ENCODE assay signal across 9 mouse cellular contexts in genomic region chr14:79769618-79770017, GRCm38 (mm10). TPM values are rescaled to one million over a fixed set of nuclear protein-coding genes. Genes with fewer than 3 reads are reported as not detected.
DNase-seq lines count a peak whose midpoint lies in the region; ATAC-seq and TF ChIP-seq lines count a peak whose summit lies in the region.
"Had no signal": no experiment of that assay in that cellular context is flagged by ENCODE, and none has a peak within 500 bp of the region (broad histone marks: within the 10 kb centered on the region; RNA-seq: fewer than 3 reads in every experiment).

No protein-coding gene starts in this region.

- peaks cover 95% of the 10 kb centered on the region for H3K27me3 ChIP-seq in embryonic facial prominence, embryonic 13.5 days
- H3K27me3 ChIP-seq in kidney, adult 2 months (replicated peaks; ENCODE audit: control insufficient read depth, insufficient read depth, low read length), result peaks cover 2% of the 10 kb centered on the region; the same call in 1 of the 2 replicates
- peaks cover 91% of the 10 kb centered on the region for H3K27me3 ChIP-seq in limb, embryonic 15.5 days
- H3K27me3 ChIP-seq in midbrain, embryonic 16.5 days (ENCODE audit: control insufficient read depth, insufficient read depth, low read depth, low read length), result no peaks in the 10 kb centered on the region
- peaks cover 76% of the 10 kb centered on the region for H3K27me3 ChIP-seq in stomach, embryonic 16.5 days (ENCODE audit: control insufficient read depth, insufficient read depth, low read length)

- peak overlapping the region; percentile 73 for H3K4me2 ChIP-seq in embryonic facial prominence, embryonic 13.5 days
- H3K4me2 ChIP-seq in limb, embryonic 15.5 days, result peak overlapping the region; percentile 80
- H3K4me2 ChIP-seq in midbrain, embryonic 16.5 days (ENCODE audit: low read length), result peak overlapping the region; percentile 81
- peak overlapping the region; percentile 88 for H3K4me2 ChIP-seq in stomach, embryonic 16.5 days (ENCODE audit: low read depth, low read length)

- DNase-seq in CD4-positive, CD25-positive, alpha-beta regulatory T cell, adult 2 months (ENCODE audit: low read depth, low spot score), result peak; percentile 29
- peak; percentile 13 to 37 for DNase-seq in heart, adult 9 months (ENCODE audit: low spot score in 2 of 2)
- DNase-seq in kidney, adult 2 months, result peak; percentile 87

- H3K9ac ChIP-seq in embryonic facial prominence, embryonic 13.5 days, result peak overlapping the region; percentile 6; the same call in 1 of the 2 replicates
- H3K9ac ChIP-seq in limb, embryonic 15.5 days, result no peak overlapping the region
- H3K9ac ChIP-seq in midbrain, embryonic 16.5 days (ENCODE audit: low read depth, low read length), result peak overlapping the region; percentile 87
- H3K9ac ChIP-seq in stomach, embryonic 16.5 days (ENCODE audit: low read length), result no peak overlapping the region

- no peak for TF ChIP-seq POLR2A in kidney, adult 2 months (IDR thresholded peaks at IDR 0.05; ENCODE audit: low read depth, low read length)

- peak; percentile 73 for TF ChIP-seq CTCF in kidney, adult 2 months (conservative IDR thresholded peaks at IDR 0.05; ENCODE audit: insufficient read depth, insufficient read length, low read depth, low read length)

- no peak overlapping the region for H3K27ac ChIP-seq in embryonic facial prominence, embryonic 13.5 days
- H3K27ac ChIP-seq in kidney, adult 2 months (ENCODE audit: insufficient read depth, low read depth, low read length), result no peak overlapping the region
- H3K27ac ChIP-seq in limb, embryonic 15.5 days, result no peak overlapping the region
- peak overlapping the region; percentile 94 for H3K27ac ChIP-seq in midbrain, embryonic 16.5 days (ENCODE audit: low read length)
- H3K27ac ChIP-seq in stomach, embryonic 16.5 days (ENCODE audit: low read length), result no peak overlapping the region
- H3K27ac ChIP-seq: macrophage had no signal

- WGBS in embryonic facial prominence, embryonic 13.5 days, result 1% methylated on average over 46 of the region's 46 CpGs
- WGBS in kidney, adult 2 months, result 2% methylated on average over 46 of the region's 46 CpGs
- under 1% methylated on average over 46 of the region's 46 CpGs for WGBS in limb, embryonic 15.5 days
- under 1% methylated on average over 46 of the region's 46 CpGs for WGBS in midbrain, embryonic 16.5 days
- 1% methylated on average over 46 of the region's 46 CpGs for WGBS in stomach, embryonic 16.5 days

- no peaks in the 10 kb centered on the region for H3K36me3 ChIP-seq in embryonic facial prominence, embryonic 13.5 days
- no peaks in the 10 kb centered on the region for H3K36me3 ChIP-seq in kidney, adult 2 months (ENCODE audit: control insufficient read depth, insufficient read depth, low read length)
- H3K36me3 ChIP-seq in limb, embryonic 15.5 days, result no peaks in the 10 kb centered on the region
- H3K36me3 ChIP-seq in midbrain, embryonic 16.5 days (ENCODE audit: control insufficient read depth, insufficient read depth, low read length), result no peaks in the 10 kb centered on the region
- H3K36me3 ChIP-seq in stomach, embryonic 16.5 days (ENCODE audit: control insufficient read depth, insufficient read depth, low read length), result no peaks in the 10 kb centered on the region

- ATAC-seq in CD4-positive, CD25-positive, alpha-beta regulatory T cell, adult 4 months, result no peak
- peak; percentile 39; the same call in 1 of the 2 replicates for ATAC-seq in embryonic facial prominence, embryonic 13.5 days (ENCODE audit: insufficient number of reproducible peaks, insufficient read depth, low FRiP score, low TSS enrichment, low read depth)
- ATAC-seq in limb, embryonic 15.5 days (ENCODE audit: insufficient number of reproducible peaks, low FRiP score, low TSS enrichment, low read depth), result no peak; the same call in 1 of the 2 replicates
- ATAC-seq in midbrain, embryonic 16.5 days, result peak; percentile 25; the same call in 1 of the 2 replicates
- peak; percentile 63; the same call in 1 of the 2 replicates for ATAC-seq in stomach, embryonic 16.5 days (ENCODE audit: insufficient read depth, low FRiP score)

- no peaks in the 10 kb centered on the region for H3K9me3 ChIP-seq in embryonic facial prominence, embryonic 13.5 days
- H3K9me3 ChIP-seq in limb, embryonic 15.5 days, result no peaks in the 10 kb centered on the region
- H3K9me3 ChIP-seq in midbrain, embryonic 16.5 days (replicated peaks; ENCODE audit: control insufficient read depth, low read length, poor library complexity, severe bottlenecking), result no peaks in the 10 kb centered on the region
- no peaks in the 10 kb centered on the region for H3K9me3 ChIP-seq in stomach, embryonic 16.5 days (replicated peaks; ENCODE audit: control insufficient read depth, low read length)

- H3K4me1 ChIP-seq in embryonic facial prominence, embryonic 13.5 days, result peaks cover 54% of the 10 kb centered on the region
- H3K4me1 ChIP-seq in kidney, adult 2 months (ENCODE audit: control insufficient read depth, insufficient read depth, low read length), result peaks cover 8% of the 10 kb centered on the region; the same call in 1 of the 2 replicates
- peaks cover 48% of the 10 kb centered on the region for H3K4me1 ChIP-seq in limb, embryonic 15.5 days
- peaks cover 24% of the 10 kb centered on the region for H3K4me1 ChIP-seq in midbrain, embryonic 16.5 days (ENCODE audit: control insufficient read depth, insufficient read depth, low read length)
- peaks cover 39% of the 10 kb centered on the region for H3K4me1 ChIP-seq in stomach, embryonic 16.5 days (ENCODE audit: control insufficient read depth, insufficient read depth, low read length)

- peak overlapping the region; percentile 46 for H3K4me3 ChIP-seq in embryonic facial prominence, embryonic 13.5 days
- H3K4me3 ChIP-seq in kidney, adult 2 months (ENCODE audit: insufficient read depth, low read depth, low read length), result no peak overlapping the region
- peak overlapping the region; percentile 43 for H3K4me3 ChIP-seq in limb, embryonic 15.5 days
- H3K4me3 ChIP-seq in midbrain, embryonic 16.5 days (ENCODE audit: low read depth, low read length), result peak overlapping the region; percentile 71
- H3K4me3 ChIP-seq in stomach, embryonic 16.5 days (replicated peaks; ENCODE audit: low read length), result peak overlapping the region; percentile 48

RNA-seq across cellular contexts. Expression of gene Pcdh8, which starts 1.5 kb away (rescaled TPM):
- not detected for polyA plus RNA-seq in CD4-positive, CD25-positive, alpha-beta regulatory T cell, adult 4 months (2017; shearing (Covaris generic))
- 4.1 and 4.7 TPM in 2 replicates for polyA plus RNA-seq in embryonic facial prominence, embryonic 13.5 days (2015; fragmentation: Nextera tagmentation; extraction: Ambion mirVana)
- 0.06 and 0.10 TPM in 2 replicates for polyA plus RNA-seq in kidney, adult 2 months (2012; rRNA removed)
- 2.2 and 4.1 TPM in 2 replicates for polyA plus RNA-seq in limb, embryonic 15.5 days (2015; fragmentation: Nextera tagmentation; extraction: Ambion mirVana)
- 54.5 and 64.5 TPM in 2 replicates for polyA plus RNA-seq in midbrain, embryonic 16.5 days (2015; fragmentation: Nextera tagmentation; extraction: Ambion mirVana)
- 0.27 and 0.32 TPM in 2 replicates for polyA plus RNA-seq in stomach, embryonic 16.5 days (2015; fragmentation: Nextera tagmentation; extraction: Ambion mirVana)
- polyA plus RNA-seq: macrophage had no signal

Comparison
In these comparisons a context has a peak if more than half of its experiments do, and no peak if none do; other contexts are left out.
1. DNase-seq: peak in every context shown above with its lines; median percentile 87 in kidney, adult 2 months; 29 in CD4-positive, CD25-positive, alpha-beta regulatory T cell, adult 2 months; 25 in heart, adult 9 months.
2. ATAC-seq: peak in embryonic facial prominence, embryonic 13.5 days (single experiment), midbrain, embryonic 16.5 days (single experiment) and stomach, embryonic 16.5 days (single experiment); none in CD4-positive, CD25-positive, alpha-beta regulatory T cell, adult 4 months (single experiment) and limb, embryonic 15.5 days (single experiment).
3. H3K9ac ChIP-seq: peak in embryonic facial prominence, embryonic 13.5 days (single experiment) and midbrain, embryonic 16.5 days (single experiment); none in limb, embryonic 15.5 days (single experiment) and stomach, embryonic 16.5 days (single experiment).
4. Peak in every context shown above with its lines, with median percentiles within 50 percentile points of each other: H3K4me2 ChIP-seq.